Mouse (Mus musculus): Measurements from ENCODE around the gene Olfr77. TPM values are rescaled to one million over a fixed set of nuclear protein-coding genes. Genes with fewer than 3 reads are reported as not detected.

Gene Olfr77
- polyA plus RNA-seq (2012; rRNA removed) = not detected in 2 replicates

- DNase-seq (ENCODE audit: low read depth) = no peak
Observed at GRCm38 (mm10) chr9:19916565-19916964, at the start of gene Olfr77. Gene Olfr77, plus strand, starts transcription at chr9:19916865.

- DNase-seq (ENCODE audit: low read depth) = no peak
Observed at GRCm38 (mm10) chr9:19887904-19888303, 28.8 kb upstream of the Olfr77 start, which contains the start of gene Olfr862. Gene Olfr862, minus strand, starts transcription at chr9:19888004.

GRCm38 (mm10) chr9:19911170-19911569 is 5.5 kb upstream of the Olfr77 start:
- DNase-seq (ENCODE audit: low read depth) = no peak

Other genes starting within 250 kb of the Olfr77 start
- not detected in 2 replicates for gene Olfr857, start 207.4 kb upstream of the Olfr77 start, polyA plus RNA-seq (2012; rRNA removed)
- not detected in 2 replicates for gene Olfr58, start 136.6 kb upstream of the Olfr77 start, polyA plus RNA-seq (2012; rRNA removed)
- not detected in 2 replicates for gene Olfr859, start 112.0 kb upstream of the Olfr77 start, polyA plus RNA-seq (2012; rRNA removed)
- gene Olfr860, start 67.1 kb upstream of the Olfr77 start, polyA plus RNA-seq (2012; rRNA removed) = not detected in 2 replicates
- gene Olfr862, start 28.9 kb upstream of the Olfr77 start, polyA plus RNA-seq (2012; rRNA removed) = not detected in 2 replicates
- gene Olfr866, start 111.2 kb downstream of the Olfr77 start, polyA plus RNA-seq (2012; rRNA removed) = not detected in 2 replicates
- gene Olfr867, start 140.7 kb downstream of the Olfr77 start, polyA plus RNA-seq (2012; rRNA removed) = not detected in 2 replicates
- gene Olfr868, start 181.8 kb downstream of the Olfr77 start, polyA plus RNA-seq (2012; rRNA removed) = not detected in 2 replicates
- gene Olfr869, start 212.1 kb downstream of the Olfr77 start, polyA plus RNA-seq (2012; rRNA removed) = not detected in 2 replicates